Mouse (Mus musculus) heart, embryonic 13.5 days (tissue): ENCODE results near the gene Actl6b. TPM values are rescaled to one million over a fixed set of nuclear protein-coding genes. Genes with fewer than 3 reads are reported as not detected.
A peak's percentile ranks its signal among the peaks of the same experiment; 100 is the strongest.

Experiments
- ATAC-seq: fragments of 200-750 bp; cut with Nextera tagmentation; 2 replicates; pipeline ENCODE4 v1.8.0; 2017; ENCODE audit warnings: moderate TSS enrichment; ENCODE audit not compliant: insufficient number of reproducible peaks, low FRiP score, low TSS enrichment; ENCODE audit errors: extremely low read depth
- H3K27ac ChIP-seq: fragments of 300-500 bp; sonication (generic); replicated peaks from 2 replicates; pipeline ENCODE4 v1.5.1; 2015; ENCODE audit warnings: moderate library complexity, mild to moderate bottlenecking, inconsistent platforms
- H3K27me3 ChIP-seq: fragments of 300-500 bp; sonication (generic); replicated peaks from 2 replicates; pipeline ENCODE4 v1.6.1; 2015; ENCODE audit warnings: mild to moderate bottlenecking, inconsistent platforms
- H3K36me3 ChIP-seq: fragments of 300-500 bp; sonication (generic); 2 replicates; pipeline ENCODE4 v1.6.1; 2015; ENCODE audit warnings: mild to moderate bottlenecking, inconsistent platforms
- H3K4me1 ChIP-seq: fragments of 300-500 bp; sonication (generic); 2 replicates; pipeline ENCODE4 v1.6.1; 2015; ENCODE audit warnings: inconsistent platforms
- H3K4me2 ChIP-seq: fragments of 300-500 bp; sonication (generic); 2 replicates; pipeline ENCODE4 v1.6.1; 2015; ENCODE audit warnings: inconsistent platforms, mild to moderate bottlenecking, moderate library complexity
- H3K4me3 ChIP-seq: fragments of 300-500 bp; sonication (generic); 2 replicates; pipeline ENCODE4 v1.5.1; 2015; ENCODE audit warnings: moderate library complexity, mild to moderate bottlenecking, inconsistent platforms
- H3K9ac ChIP-seq: fragments of 300-500 bp; sonication (generic); 2 replicates; pipeline ENCODE4 v1.6.1; 2015; ENCODE audit warnings: inconsistent platforms, mild to moderate bottlenecking, moderate library complexity
- H3K9me3 ChIP-seq: fragments of 300-500 bp; sonication (generic); 2 replicates; pipeline ENCODE4 v1.6.1; 2016; ENCODE audit warnings: inconsistent platforms
- WGBS: fragments of 180-500 bp; shearing (Covaris S2); methylation state at CpG from one replicate; pipeline ENCODE4 v1.1.7; 2015; ENCODE audit warnings: mixed read lengths; 5-methylcytosine and 5-hydroxymethylcytosine counted together
- polyA plus RNA-seq: library from polyadenylated mRNA; unstranded; fragments of >200 nt; fragmentation: Nextera tagmentation; extraction: Ambion mirVana; gene quantifications from 2 replicates; pipeline ENCODE4 v1.2.1, GENCODE M21; 2015

The Actl6b gene
- polyA plus RNA-seq, 1 experiment from 2014 or later, result 0.35 TPM

DNA sequence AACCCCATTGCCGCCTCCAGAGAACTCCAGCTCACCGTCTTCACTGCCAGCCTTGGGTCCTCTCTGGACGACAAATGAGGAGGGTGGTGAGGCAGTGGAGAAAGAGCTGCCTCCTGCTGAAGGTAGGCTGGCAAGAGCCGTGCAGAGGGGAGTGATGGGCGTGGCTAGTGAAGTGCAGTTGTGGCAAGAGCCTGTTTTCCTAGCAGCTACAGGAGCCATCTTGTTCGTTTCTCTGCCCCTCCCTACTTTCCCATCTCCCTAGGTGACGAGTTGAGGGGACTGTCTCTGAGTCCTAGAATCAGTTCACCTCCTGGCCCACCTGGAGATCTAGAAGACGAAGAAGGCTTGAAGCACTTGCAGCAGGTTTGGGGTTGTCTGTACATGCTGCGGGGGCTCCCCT, 31.5 kb upstream of the Actl6b start:
- H3K4me1 ChIP-seq, result peaks cover 8% of the 10 kb centered on the region
- H3K9ac ChIP-seq, result no peak overlapping the region
- H3K27me3 ChIP-seq, result no peaks in the 10 kb centered on the region
- no peak overlapping the region for H3K4me3 ChIP-seq
- no peak overlapping the region for H3K4me2 ChIP-seq
- ATAC-seq, result no peak
- no peaks in the 10 kb centered on the region for H3K9me3 ChIP-seq
- H3K27ac ChIP-seq, result no peak overlapping the region
- WGBS, result 80% methylated on average over 9 of the region's 9 CpGs
- peaks cover 95% of the 10 kb centered on the region for H3K36me3 ChIP-seq

GRCm38 (mm10) chr5:137522711-137523110, 30.6 kb upstream of the Actl6b start:
- Histone ChIP-seq H3K4me2 (no peak overlapping the region), H3K27ac (no peak overlapping the region), H3K9ac (no peak overlapping the region), H3K4me3 (no peak overlapping the region), H3K27me3 (no peaks in the 10 kb centered on the region), H3K36me3 (peaks cover 98% of the 10 kb centered on the region), H3K4me1 (peaks cover 14% of the 10 kb centered on the region), H3K9me3 (no peaks in the 10 kb centered on the region)
- ATAC-seq, result no peak
- WGBS, result 77% methylated on average over 11 of the region's 11 CpGs

- WGBS, result 84% methylated on average over 25 of the region's 25 CpGs
- no peak overlapping the region for H3K4me3 ChIP-seq
- H3K9ac ChIP-seq, result no peak overlapping the region
- H3K36me3 ChIP-seq, result peaks cover 100% of the 10 kb centered on the region
- peaks cover 20% of the 10 kb centered on the region for H3K4me1 ChIP-seq
- H3K27ac ChIP-seq, result no peak overlapping the region
- no peaks in the 10 kb centered on the region for H3K27me3 ChIP-seq
- no peaks in the 10 kb centered on the region for H3K9me3 ChIP-seq
- no peak overlapping the region for H3K4me2 ChIP-seq
- ATAC-seq, result no peak
These were observed 29.7 kb upstream of the Actl6b start for GRCm38 (mm10) chr5:137523396-137524250.

DNA sequence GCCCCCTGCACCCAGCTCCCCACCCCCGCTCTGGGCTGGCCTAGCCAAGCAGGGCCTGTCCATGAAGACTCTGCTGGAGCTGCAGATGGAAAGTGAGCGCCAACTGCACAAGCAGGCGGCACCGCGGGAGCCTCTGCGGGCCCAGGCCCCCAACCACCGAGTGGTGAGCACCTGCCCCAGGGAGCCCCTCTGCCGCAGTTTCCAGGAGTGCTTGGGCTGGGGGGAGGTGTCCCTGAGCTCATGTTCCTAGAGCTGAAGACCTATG, 29.1 kb upstream of the Actl6b start:
- Histone ChIP-seq H3K9ac (no peak overlapping the region), H3K4me3 (no peak overlapping the region), H3K27ac (no peak overlapping the region), H3K4me2 (no peak overlapping the region), H3K9me3 (no peaks in the 10 kb centered on the region), H3K36me3 (peaks cover 100% of the 10 kb centered on the region), H3K27me3 (no peaks in the 10 kb centered on the region), H3K4me1 (peaks cover 24% of the 10 kb centered on the region)
- WGBS, result 80% methylated on average over 8 of the region's 8 CpGs
- ATAC-seq, result no peak

- Histone ChIP-seq H3K4me1 (peaks cover 29% of the 10 kb centered on the region), H3K27me3 (no peaks in the 10 kb centered on the region), H3K9ac (no peak overlapping the region), H3K4me3 (no peak overlapping the region), H3K27ac (no peak overlapping the region), H3K4me2 (no peak overlapping the region), H3K36me3 (peaks cover 100% of the 10 kb centered on the region), H3K9me3 (no peaks in the 10 kb centered on the region)
- WGBS, result 82% methylated on average over 13 of the region's 13 CpGs
- no peak for ATAC-seq
These were observed 28.6 kb upstream of the Actl6b start for GRCm38 (mm10) chr5:137524671-137525070.

DNA sequence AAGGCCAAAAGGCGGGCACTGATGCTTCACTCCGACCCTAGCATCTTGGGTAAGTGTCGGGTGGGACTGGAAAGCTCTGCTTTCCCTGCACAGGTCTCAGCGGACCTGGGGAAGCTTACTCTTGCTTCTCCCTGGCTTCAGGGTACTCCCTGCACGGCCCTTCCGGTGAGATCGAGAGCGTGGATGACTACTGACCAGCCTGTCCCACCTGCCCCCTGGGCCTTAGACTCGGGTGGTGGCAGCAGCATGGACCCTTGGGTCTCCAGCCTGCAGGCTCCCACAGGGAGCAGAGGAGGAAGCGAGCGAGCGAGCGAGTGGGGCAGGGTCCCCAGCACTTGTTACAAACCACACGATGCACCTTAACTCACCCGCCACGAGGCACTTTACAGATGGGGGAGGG, 27.8 kb upstream of the Actl6b start:
- Histone ChIP-seq H3K9ac (no peak overlapping the region), H3K27me3 (no peaks in the 10 kb centered on the region), H3K27ac (no peak overlapping the region), H3K4me3 (no peak overlapping the region), H3K36me3 (peaks cover 100% of the 10 kb centered on the region), H3K4me2 (no peak overlapping the region), H3K9me3 (no peaks in the 10 kb centered on the region), H3K4me1 (peaks cover 37% of the 10 kb centered on the region)
- WGBS, result 74% methylated on average over 16 of the region's 16 CpGs
- no peak for ATAC-seq

DNA sequence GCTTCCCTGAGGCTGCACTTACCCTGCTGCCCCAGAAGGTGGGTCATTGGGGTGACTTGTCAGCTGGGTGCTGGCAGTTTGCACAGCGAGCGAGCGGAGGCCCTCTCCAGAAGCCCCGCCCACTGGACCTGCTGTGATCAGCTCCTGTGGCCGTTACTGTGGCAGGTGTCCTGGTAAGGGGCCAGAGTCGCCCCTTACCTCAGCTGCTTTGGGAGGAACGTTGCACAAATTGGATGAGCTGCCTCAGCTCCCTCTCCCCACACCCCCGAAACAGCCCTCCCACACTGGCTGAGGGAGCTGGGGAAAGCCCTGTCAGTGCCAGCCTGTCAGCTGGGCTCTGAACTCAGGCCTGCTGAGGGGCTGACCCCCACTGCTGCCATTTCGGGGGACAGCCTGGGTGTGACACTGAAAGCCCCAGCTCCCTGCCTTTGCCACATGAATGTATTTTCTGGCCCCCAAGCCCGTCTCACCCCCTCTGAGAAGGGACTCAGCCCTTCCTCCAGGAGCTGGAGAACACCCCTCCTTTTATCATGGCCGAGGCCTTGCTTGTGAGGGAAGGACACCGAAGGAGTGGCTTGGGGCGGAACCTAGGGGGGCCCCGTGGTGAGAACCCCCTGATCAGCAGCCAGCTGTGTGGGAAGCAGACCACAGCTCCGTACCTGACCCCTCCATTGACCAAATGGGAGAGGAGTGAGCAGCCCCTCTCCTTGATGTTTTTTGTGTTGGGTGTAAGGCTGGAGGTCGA, 27.0 kb upstream of the Actl6b start:
- H3K9ac ChIP-seq, result peak overlapping the region; percentile 30
- peaks cover 91% of the 10 kb centered on the region for H3K36me3 ChIP-seq
- peak overlapping the region; percentile 53 for H3K27ac ChIP-seq
- no peaks in the 10 kb centered on the region for H3K27me3 ChIP-seq
- peaks cover 42% of the 10 kb centered on the region for H3K4me1 ChIP-seq
- ATAC-seq, result no peak
- H3K4me3 ChIP-seq, result no peak overlapping the region
- no peaks in the 10 kb centered on the region for H3K9me3 ChIP-seq
- 52% methylated on average over 16 of the region's 16 CpGs for WGBS
- H3K4me2 ChIP-seq, result no peak overlapping the region

DNA sequence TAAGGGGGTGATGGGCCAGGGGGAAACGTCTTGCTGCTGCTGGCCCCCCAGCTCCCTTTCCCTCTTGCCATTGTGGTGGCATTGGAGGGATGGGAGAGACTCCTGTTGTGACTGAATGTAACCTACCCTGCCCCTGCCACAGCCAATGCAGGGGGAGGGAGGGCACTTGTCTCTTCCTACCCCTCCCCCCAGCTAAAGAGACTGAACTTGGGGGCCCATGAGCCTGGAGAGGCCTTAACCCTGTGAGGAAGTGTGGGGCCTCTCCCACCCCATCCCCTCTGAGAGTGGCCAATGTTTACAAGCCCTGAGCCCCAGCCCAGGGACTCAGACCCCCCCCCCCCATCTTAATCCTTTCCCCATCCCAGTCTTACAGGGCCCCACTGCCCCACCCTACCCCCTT, 25.9 kb upstream of the Actl6b start:
- Histone ChIP-seq H3K27ac (no peak overlapping the region), H3K9me3 (no peaks in the 10 kb centered on the region), H3K4me3 (no peak overlapping the region), H3K36me3 (peaks cover 81% of the 10 kb centered on the region), H3K4me2 (no peak overlapping the region), H3K9ac (0 out of 2 replicates have a peak overlapping the region, but pooled peaks have one; percentile 28), H3K4me1 (peaks cover 42% of the 10 kb centered on the region), H3K27me3 (no peaks in the 10 kb centered on the region)
- no peak for ATAC-seq
- WGBS, result 70% methylated on average over 1 of the region's 1 CpGs

DNA sequence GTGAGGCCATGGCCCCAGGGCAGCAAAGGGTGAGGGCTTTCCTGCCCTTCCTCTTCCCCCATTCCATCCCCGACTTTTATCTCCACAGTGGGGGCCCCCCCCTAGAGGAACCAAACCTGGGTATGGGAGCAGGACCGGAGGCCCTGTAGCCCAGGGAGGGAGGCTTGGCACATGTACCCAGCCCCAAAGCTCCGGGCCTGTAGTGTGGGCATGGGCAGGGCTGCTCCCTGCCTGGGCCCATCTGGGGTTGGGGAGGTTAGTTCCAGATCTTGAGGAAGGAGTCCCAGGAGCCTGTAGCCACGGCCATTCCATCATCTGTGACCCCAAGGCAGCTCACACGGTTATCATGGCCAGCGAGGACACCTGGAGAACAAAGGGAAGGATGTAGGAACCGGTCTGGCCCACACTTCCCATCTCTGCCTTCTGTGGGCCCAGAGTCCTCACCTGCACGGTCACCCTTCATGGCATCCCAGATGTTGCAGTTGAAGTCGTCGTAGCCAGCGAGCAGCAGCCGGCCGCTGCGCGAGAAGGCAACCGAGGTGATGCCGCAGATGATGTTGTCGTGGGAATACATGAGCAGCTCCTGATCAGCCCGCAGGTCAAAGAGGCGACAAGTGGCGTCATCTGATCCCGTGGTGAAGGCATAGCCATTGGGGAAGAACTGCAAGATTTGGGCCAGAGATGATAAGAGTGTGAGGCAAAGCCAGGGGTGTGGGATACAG, 24.9 kb upstream of the Actl6b start:
- peaks cover 71% of the 10 kb centered on the region for H3K36me3 ChIP-seq
- no peak overlapping the region for H3K4me2 ChIP-seq
- no peak overlapping the region for H3K27ac ChIP-seq
- no peak overlapping the region for H3K9ac ChIP-seq
- H3K4me3 ChIP-seq, result no peak overlapping the region; the same call in 1 of the 2 replicates
- 77% methylated on average over 22 of the region's 22 CpGs for WGBS
- H3K27me3 ChIP-seq, result no peaks in the 10 kb centered on the region
- H3K9me3 ChIP-seq, result no peaks in the 10 kb centered on the region
- ATAC-seq, result no peak
- peaks cover 42% of the 10 kb centered on the region for H3K4me1 ChIP-seq

DNA sequence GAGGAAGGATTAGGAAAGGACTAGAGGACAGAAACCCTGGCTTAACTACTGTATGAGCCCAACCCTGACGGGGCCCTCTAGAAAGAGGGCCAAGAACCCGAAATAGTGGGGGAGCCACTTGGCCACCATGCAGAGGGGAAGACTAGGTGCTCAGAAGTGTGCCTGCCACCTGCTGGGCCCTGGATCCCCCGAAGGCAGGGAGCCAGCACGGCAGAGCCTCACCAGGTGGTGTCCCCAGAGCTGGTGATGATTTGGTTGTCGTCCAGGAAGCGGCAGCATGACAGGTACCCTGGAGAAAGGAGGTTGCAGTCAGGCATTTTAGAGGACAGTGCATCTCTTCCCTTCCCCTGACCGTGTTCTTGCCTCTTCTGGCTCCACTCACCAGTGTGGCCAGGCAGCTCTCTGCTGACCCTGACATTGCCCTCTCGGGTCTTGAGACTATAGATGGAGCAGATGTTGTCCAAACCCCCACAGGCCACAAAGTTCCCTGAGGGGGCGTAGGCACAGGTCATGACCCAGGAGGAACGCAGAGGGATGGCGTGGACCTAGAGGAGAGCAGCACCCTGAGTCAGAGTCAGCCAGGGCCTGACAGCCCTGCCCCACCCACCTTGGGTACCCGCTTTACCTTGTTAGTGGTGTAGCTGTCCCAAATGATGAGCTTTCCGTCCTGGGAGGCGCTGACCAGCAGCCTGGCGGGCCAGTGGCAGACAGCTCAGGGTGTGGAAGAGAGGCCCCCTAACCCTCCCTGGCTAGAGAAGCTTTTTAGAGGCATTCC, 23.9 kb upstream of the Actl6b start:
- Histone ChIP-seq H3K9me3 (no peaks in the 10 kb centered on the region), H3K4me1 (peaks cover 46% of the 10 kb centered on the region), H3K4me3 (peak overlapping the region; percentile 84; the same call in 1 of the 2 replicates), H3K27me3 (no peaks in the 10 kb centered on the region), H3K9ac (peak overlapping the region; percentile 92; the same call in 1 of the 2 replicates), H3K4me2 (peak overlapping the region; percentile 97), H3K36me3 (peaks cover 61% of the 10 kb centered on the region), H3K27ac (no peak overlapping the region)
- no peak for ATAC-seq
- 80% methylated on average over 15 of the region's 15 CpGs for WGBS

GRCm38 (mm10) chr5:137530075-137530474, 23.2 kb upstream of the Actl6b start:
- H3K4me2 ChIP-seq, result peak overlapping the region; percentile 97
- peak overlapping the region; percentile 92 for H3K9ac ChIP-seq
- WGBS, result 85% methylated on average over 8 of the region's 8 CpGs
- H3K4me3 ChIP-seq, result peak overlapping the region; percentile 84
- H3K9me3 ChIP-seq, result no peaks in the 10 kb centered on the region
- peaks cover 54% of the 10 kb centered on the region for H3K36me3 ChIP-seq
- H3K27ac ChIP-seq, result peak overlapping the region; percentile 94
- H3K4me1 ChIP-seq, result peaks cover 46% of the 10 kb centered on the region
- H3K27me3 ChIP-seq, result no peaks in the 10 kb centered on the region
- no peak for ATAC-seq
